Mouse (Mus musculus) gonadal fat pad, adult 2 months (tissue): ENCODE results near the gene Gpr180. TPM values are rescaled to one million over a fixed set of nuclear protein-coding genes. Genes with fewer than 3 reads are reported as not detected.
"Not testable (repeated sequence)": the region's sequence is repeated elsewhere in the genome, so short reads cannot be mapped to it uniquely, and the experiment has no call there.

Experiments used
- DNase-seq: peaks from one replicate; pipeline ENCODE4 v3.0.0-alpha.2; 2012; ENCODE audit warnings: low read depth
- polyA plus RNA-seq: library from polyadenylated mRNA; depleted of rRNA; stranded (reverse); fragments of >200 nt; gene quantifications from 2 replicates; pipeline ENCODE4 v1.2.3, GENCODE M21; 2012; rRNA removed

Gene Gpr180
- polyA plus RNA-seq, result 39.6 and 57.7 TPM in 2 replicates

DNA sequence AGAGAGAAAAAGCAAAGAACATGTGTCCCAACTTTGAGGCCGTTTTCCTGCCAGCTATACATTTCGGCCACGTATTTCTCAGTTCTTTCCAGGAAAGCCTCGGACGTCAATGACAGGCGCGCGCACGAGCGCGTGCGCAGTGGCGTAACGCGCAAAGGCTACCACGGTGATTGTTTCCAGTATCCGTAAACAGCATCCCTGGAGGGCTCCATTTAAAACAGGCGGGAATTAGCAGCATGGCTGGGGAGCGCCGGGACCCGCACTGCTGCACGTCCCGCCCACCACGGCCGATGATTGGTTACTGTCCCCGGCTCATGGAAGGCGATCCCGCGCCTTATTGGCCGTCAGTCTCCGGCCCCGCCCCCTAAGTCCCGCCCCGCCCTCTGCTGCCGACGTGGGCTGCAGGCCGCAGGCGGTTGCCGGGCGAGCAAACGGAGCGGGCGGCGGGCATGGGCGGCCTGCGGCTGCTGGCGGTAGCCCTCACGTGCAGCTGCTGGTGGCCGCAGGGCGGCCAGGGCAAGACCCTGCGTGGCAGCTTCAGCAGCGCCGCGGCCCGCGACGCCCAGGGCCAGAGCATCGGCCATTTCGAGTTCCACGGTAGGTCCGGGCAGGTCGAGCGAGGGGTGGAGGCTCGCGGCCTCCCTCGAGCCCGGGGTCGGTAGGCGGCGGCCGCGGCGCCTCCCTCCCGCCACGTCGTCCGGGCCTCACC, at the start of gene Gpr180:
Gene Gpr180, plus strand, starts transcription at position 415 of the 709 bp plus-strand sequence.
- peak; percentile 36 for DNase-seq

DNA sequence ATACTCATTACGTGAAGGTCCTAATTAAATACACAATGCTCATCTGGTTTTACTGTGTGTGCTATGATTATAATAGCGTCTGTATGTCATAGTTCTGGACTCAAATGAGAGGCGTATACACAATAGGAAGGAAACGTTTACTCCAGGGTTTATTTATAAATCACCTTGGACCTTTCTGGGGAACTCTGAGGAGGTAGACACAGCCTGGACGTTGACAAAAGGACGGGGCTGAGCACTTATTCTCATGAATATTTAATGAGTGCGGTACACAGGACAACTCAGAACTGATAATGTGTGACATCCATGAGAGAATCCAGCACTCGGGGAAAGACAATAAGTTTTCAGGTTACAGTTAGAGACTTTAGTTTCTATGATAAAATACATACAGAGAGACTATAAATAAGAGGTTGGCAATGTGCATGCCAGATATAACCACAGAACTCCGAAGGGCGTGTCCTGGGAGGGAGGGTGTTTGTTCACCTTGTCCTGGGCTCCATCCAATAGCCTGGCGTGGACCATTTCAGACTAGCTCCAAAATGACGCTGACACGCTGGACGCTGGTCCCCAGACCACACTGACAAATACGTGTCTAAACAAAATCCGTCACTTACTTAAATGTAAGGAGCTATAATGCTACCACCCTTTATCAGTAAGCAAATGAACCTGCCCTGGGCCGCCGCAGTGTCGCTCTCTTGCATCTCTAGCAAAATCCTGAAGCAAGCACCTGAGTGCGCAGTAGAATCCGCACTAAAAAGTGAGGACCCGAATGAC, 48.3 kb upstream of the Gpr180 start:
- peak; percentile 4 for DNase-seq

DNA sequence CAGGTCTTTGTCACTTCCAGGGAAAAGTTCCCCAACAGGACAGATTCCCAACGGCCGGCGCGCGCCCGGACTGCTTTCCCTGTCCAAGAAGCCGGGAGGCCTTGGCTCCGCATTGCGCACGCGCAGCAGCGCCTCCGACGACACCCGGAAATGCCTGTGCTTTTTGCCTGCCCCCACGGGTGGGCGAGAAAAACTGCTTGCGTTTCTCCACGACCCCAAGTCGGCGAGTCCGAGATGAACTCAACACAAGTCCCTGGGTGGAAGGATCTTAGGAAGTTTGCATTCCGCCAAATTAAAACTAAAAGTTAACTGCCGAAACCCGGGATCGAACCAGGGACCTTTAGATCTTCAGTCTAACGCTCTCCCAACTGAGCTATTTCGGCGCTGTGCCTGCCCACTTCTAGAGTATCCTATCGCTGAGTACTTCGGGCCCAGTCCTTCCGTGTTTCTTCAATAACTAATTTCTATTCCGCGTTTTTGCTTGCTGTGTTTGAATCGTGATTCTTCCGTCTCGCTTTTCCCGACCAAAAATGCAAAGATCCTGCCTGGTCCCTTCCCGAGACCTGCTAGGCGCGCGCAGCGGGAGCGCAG, 47.6 kb upstream of the Gpr180 start:
- DNase-seq, result peak; percentile 20

DNA sequence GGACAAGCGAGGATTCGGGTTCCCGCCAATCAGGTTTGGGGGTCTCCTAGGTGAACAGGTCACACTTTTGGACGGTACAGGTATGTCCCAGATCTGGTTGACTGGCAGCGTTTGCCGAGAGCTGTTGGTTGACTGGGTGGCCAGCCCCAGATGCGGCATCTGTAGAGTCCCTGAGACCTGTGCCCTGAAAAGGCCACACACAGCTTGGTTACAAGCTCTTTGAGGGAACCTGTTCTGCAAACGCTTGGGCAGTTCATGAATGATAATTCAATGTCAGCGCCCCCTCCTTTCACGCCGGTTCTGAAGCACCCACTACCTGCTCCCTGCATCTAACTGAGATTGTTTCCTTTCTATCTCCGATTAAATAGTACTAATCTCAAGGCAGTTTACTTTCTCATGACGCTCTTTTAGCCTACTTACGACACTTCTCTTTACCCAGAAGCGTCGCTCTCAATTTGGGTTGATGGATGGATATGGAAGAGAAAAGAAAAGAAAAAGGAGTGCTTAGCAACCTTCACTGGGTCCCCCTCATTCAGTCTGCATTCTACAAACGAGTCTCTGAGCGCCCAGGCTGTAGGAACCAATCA, 47.1 kb upstream of the Gpr180 start:
- peak; percentile 4 for DNase-seq

DNA sequence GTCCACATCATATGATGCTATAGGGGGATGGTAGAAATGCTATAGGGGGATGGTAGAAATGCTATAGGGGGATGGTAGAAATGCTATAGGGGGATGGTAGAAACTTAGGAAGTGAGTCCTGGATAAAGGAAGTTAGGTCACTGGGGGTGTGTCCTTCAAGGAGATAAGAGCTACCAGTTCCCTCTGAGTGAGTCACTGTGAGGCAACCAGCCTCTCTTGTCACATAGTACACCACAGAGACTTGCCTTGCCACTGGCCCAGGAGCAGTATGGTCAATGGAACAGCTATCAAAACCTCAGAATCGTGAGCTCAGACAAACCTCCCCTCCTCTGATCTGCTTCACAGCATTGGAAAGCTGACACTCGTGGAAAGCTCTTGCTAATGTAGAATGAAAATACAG, 38.7 kb upstream of the Gpr180 start:
- no peak for DNase-seq

DNA sequence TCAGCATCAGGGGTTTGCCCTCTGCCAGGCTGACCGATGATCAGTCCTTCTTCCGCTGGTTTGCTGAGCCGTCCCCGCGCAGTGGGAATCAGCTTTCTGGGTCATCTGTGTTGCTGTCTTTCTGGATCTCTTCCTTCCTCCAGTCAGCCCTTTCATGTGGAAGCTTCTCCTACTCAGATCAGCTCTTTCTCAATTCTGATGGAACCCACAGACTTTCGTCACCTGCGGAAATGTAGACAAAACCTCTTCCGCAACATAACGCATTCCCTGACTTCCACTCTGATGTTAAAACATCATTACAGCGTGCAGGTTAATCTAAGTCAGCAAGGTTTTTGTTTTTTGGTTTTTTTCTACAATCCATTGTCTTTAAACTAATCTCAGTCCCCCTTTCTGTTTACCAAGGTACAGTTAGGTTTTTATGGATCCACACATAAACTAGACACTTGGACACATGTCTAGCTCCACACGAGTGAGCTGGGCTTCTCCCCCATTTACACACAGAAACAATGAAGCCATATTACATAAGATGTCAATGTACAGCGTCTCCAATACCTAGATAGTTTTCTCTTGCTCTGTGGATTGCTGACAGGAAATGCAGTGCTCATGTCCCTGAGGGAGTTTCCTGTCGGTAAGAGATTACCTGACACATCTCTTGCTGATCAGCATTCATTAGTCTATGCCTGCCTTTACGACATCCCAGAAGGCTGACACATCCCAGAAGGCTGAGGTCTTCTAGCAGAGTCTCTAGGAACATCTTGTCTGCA, 35.5 kb upstream of the Gpr180 start:
- no peak for DNase-seq

DNA sequence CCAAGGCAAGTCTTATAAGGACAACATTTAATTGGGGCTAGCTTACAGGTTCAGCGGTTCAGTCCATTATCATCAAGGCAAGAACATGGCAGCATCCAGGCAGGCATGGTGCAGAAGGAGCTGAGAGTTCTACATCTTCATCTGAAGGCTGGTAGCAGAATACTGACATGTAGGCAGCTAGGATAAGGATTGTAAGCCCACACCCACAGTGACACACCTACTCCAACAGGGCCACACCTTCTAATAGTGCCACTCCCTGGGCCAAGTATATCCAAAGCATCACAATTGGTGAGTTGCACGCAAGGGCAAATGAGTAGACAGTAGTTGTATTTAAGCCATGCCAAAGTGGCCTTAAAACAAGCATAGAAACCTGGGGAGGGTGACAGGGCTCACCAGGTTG, 29.5 kb upstream of the Gpr180 start:
- DNase-seq, result not testable (repeated sequence)

DNA sequence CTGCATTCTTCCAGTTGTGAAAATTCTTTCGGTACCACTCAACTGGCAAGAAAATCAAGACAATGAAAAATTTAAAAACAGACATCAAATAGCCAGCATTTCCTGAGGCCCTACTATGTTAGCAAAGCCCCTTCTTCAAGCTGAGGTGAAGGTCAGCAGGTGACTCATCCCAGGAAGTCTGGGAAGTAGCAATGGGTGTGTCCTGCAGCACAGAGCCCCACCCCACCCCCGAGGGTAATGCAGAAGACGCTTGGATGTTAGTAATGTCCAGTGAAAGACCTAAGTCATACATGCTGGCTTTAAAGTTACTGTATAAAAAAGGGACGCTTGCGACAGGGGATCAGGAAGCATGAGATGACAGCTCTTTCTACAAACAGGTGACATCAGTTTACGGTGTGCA, 23.8 kb upstream of the Gpr180 start:
- no peak for DNase-seq

DNA sequence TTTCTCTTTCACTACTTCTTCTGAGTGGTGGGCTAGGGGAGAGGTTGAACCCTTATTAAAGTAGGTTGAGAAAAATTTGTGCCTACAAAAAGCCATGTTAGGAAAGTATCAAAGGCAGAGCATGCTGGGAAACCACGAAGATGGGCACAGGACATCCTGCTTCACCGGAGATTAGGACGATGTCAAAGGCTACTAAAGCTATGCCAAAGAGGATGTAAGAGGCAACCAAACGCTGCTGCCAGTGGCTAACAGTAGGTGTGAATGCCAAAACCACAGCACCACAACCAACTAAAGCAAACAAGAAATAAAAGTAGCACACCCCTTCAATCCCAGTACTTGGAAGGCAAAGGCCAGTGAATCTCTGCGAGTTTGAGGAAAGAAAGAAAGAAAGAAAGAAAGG, 12.8 kb upstream of the Gpr180 start:
- no peak for DNase-seq

DNA sequence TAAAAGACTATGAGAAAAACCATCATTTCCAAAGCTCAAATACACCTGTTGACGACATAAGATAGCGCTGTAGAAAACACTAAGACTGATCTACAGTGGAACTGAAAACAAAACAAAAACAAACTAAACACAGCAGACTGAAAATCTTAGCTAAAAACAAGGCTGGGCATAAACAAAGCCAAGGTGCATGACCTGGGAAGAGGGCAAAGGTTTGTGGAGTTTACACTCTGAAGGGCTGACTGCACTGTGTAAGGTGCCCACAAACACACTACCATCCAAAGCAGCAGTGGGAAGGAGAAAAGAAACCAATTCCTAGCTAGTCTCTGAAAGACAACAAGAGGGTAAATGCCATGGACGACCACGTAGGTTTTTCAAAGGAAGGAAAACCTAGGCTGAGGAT, 12.2 kb upstream of the Gpr180 start:
- DNase-seq, result no peak

DNA sequence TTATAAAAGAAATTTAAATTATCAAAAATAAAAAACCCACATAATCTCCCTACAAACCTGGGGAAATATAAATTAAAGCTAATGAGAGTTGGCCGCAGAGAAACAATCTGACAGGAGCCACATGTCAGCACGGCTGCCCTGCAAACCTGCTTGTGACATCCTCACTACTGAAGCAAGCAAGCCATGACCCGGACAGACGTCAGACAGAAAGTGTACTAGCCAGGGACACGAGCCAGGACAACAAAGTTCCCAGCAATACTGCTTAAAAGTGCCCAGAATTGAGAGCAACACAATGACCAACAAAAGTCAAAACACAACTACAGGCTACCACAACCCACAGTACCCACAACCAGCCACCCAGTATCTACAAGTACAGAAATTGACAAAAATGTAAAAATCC, 10.7 kb upstream of the Gpr180 start:
- DNase-seq, result no peak

DNA sequence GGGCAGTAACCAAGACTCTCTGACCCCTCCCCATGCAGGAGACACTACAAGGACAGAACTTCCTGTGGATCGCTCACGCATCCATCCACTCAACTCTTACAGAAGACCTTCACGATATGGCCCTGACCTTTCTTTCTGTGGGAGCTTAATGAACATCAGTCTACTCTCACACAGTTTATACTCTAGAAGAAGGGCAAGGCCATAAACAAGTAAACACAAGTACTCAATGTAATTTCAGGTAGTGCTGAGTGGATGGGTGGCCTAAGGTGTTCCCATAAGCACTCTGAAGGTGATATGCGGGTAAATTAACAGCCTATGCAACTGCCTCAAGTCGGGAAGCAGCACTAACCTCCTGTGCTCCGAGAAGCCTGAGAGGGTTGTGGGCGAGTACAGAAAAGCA, 5.5 kb upstream of the Gpr180 start:
- no peak for DNase-seq

DNA sequence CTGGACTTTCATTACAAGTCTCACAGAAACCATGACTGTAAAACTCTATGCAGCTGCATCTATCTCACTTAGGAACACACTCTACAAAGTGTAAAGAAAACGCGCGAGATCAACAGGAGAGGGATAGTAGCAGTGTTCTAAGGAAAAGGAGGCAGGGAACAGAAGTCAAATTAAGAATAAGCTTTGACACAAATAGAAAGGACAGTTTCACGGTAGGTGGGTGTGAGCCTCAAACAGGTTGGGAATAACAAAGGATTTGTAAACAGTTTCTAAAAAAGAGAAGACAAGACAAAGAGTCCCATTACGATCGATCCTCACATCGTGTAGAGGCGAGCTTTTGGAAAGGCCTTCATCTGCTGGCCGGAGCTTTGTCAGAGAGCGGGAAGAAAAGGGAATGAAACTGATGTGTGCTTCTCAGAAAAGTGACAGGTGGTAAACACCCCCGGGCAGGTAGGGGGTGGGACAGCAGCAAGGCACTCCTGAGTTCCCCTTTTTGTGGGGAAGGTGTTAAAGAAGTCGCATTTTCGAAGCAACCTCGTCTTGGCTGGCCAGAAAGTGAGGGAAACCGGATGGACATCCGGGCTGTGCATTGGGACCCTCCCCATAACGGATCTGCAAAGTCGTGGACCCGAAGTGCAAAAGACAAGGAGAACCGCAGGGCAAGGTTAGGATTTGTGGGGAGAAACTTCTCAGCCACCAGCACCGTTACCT, 4.9 kb upstream of the Gpr180 start:
- no peak for DNase-seq

DNA sequence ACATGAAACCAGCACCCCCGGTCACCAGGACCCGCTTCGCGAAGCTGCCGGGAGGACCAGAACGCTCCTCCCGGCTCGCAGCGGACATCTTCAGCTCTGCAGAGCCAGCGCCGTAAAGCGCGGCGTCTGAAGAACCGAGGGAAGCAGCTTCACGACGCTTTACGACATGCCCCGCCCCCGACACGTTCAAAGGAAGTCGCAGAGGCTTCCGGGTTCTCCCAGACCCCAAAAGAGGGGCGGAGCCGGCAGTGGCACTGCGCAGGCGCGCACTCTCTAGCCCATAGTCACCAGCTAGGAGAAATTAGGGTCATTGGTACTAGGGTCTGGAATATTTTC, 4.3 kb upstream of the Gpr180 start, which contains the start of gene Tgds:
Gene Tgds, minus strand, starts transcription at position 114 of the 336 bp plus-strand sequence.
- peak; percentile 80 for DNase-seq

DNA sequence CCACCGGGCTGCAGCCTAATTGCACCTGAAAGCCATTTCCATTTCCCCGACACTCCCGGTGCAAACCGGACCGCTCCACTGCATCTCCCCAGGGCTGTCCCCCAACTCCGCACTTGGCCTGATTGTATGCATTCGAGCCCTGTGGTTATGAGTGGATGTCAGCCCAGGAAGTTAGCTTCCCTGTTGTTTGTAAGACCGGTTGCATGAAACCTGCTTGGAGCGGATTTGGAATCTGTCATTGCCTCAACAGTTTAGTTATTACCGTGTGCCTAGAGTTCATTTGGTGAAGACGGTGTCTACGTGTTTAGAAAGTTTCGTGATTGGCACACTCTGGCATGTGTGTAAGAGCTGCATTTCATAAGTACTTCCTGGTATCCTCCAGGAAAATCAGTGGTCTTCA, 529 bp downstream of the Gpr180 start:
- DNase-seq, result peak; percentile 64

DNA sequence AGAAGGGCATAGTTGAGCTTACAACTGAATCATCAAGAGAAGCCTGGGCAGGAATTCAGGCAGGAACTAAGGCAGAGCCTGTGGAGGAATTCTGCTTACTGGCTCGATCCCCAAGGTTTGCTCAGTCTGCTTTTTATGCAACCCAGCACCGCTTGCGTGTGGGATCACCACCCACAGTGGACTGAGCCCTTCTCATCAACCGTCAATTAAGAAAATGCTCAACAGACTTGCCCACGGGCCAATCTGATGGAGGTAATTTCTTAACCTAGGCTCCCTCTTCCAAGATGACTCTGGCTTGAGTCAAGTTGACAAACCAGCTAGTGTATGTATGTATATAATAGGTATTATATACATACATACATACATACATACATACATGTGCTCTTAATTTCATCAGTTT, 5.3 kb downstream of the Gpr180 start:
- peak; percentile 52 for DNase-seq

DNA sequence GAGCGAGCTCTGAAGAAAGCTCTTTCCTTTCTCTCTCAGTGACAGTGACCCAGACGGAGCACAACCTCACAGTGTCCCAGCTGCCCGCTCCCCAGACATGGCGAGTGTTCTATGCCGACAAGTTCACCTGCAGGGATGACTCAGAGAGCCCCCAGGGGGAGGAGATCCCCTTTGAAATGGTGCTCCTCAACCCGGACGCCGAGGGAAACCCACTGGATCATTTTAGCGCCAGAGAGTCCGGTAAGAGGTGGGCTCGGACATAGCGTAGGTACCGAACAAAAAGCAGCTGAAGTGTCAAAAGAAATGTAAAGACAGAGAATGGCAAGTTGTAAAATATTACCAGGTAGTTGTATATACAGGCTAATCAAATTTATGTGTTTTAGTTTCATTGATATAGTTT, 11.1 kb downstream of the Gpr180 start:
- no peak for DNase-seq

DNA sequence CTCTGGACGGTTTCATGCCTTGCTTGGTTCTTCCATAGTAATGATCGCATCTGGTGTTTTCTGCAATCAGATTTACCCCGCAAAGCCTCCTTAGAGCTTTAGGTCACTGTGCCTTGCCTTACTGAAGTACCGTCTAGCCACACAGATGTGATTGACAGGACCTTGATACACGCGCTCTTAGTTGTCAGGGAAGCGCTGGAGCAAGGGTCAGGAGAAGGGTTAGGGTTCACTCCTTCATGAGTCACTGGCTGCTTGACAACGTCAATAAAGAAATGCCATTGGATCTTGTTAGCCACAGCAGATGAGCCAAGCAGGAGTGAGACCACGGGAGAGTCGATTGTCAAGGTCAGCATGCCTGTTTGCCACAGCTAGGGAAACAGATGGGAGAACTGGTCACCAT, 11.6 kb downstream of the Gpr180 start:
- DNase-seq, result no peak

DNA sequence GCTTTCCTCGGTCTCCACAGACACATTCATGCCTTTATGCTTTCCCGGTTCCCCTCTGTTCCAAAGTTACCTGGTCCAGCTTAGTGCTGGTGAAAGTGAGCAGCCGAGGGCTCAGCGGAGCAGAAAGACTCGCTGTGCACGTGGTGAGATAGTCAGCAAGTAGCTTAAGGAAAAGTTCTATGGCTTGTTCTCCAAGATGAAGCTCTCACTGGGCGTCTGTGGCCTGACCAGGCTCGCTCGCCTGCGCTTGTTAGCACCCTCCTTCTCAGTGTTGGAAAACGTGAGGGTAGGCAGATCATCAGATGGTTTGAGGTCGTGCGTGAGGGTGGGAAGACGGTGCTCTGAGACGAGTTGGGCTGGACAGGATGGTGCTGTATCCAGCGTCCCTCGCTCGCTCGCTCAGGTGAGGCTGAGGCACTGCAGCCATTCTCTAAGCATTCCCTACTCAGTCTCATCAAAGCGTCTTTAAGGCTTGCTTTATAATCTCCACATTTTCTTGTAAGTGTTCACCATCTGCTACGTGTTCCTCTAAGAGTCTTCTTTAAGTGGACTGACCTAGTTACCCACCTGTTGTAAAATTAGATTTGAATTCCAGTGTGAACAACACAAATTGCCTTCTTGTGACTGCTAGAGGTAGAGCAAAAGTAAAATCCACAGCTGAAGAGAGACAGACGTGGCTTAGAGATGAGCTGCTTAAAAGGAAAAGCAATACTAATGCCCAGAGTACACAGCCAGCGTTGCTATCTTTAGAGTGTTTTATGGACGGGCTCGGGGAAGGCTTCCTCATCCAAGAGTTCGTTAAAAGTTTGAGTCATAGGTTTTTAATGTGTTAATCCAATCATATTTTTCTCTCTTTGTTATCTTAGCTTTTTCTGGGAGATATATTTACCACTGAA, 13.9 kb downstream of the Gpr180 start:
- DNase-seq, result no peak

DNA sequence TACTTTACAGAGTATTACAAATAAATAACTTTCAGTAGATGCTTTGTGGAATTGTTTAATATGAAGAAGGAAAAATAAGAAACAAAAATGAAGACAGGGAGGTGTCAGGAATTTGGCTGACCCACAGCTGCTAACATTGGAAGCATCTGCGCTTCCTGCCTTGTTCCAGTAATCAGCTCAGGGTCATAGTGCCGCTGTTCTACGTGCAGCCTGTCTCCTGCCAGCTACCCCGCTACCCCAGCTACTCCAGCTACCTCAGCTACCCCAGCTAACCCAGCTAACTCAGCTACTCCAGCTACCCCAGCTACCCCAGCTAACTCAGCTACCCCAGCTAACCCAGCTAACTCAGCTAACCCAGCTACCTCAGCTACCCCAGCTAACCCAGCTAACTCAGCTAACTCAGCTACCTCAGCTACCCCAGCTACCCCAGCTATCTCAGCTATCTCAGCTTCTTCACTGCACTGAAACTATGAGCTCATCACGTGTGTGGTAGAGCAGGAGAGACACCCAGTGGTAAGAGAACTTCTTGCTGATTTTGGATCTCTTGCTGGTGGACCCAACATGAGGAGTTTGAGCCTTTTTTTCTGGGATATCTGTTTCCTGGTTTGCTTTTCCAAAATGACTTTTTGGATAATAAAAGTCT, 14.8 kb downstream of the Gpr180 start:
- DNase-seq, result no peak
